Mouse (Mus musculus) forebrain, embryonic 11.5 days (tissue): ENCODE measurements around the gene Ube2n. TPM values are rescaled to one million over a fixed set of nuclear protein-coding genes. Genes with fewer than 3 reads are reported as not detected.

Source experiments
- ATAC-seq: fragments of 200-750 bp; cut with Nextera tagmentation; replicated peaks from 2 replicates; pipeline ENCODE4 v1.8.0; 2017; ENCODE audit warnings: moderate TSS enrichment; ENCODE audit not compliant: low FRiP score
- DNase-seq: peaks from one replicate; pipeline ENCODE4 v3.0.0-alpha.2; 2017; ENCODE audit warnings: low spot score
- H3K27ac ChIP-seq: fragments of 300-500 bp; sonication (generic); 2 replicates; pipeline ENCODE4 v1.5.1; 2014; ENCODE audit warnings: low read depth, low read length
- H3K27me3 ChIP-seq: fragments of 300-500 bp; sonication (generic); 2 replicates; pipeline ENCODE4 v1.6.1; 2014; ENCODE audit warnings: mild to moderate bottlenecking, low read length, mixed read lengths; ENCODE audit not compliant: control insufficient read depth, insufficient read depth
- H3K36me3 ChIP-seq: fragments of 300-500 bp; sonication (generic); 2 replicates; pipeline ENCODE4 v1.6.1; 2014; ENCODE audit warnings: mild to moderate bottlenecking, low read length, moderate library complexity, mixed read lengths; ENCODE audit not compliant: control insufficient read depth, insufficient read depth
- H3K4me1 ChIP-seq: fragments of 300-500 bp; sonication (generic); replicated peaks from 2 replicates; pipeline ENCODE4 v1.6.1; 2014; ENCODE audit warnings: low read length, mixed read lengths; ENCODE audit not compliant: control insufficient read depth, insufficient read depth
- H3K4me2 ChIP-seq: fragments of 300-500 bp; sonication (generic); 2 replicates; pipeline ENCODE4 v1.6.1; 2014; ENCODE audit warnings: low read depth, mild to moderate bottlenecking, low read length, moderate library complexity, mixed read lengths; ENCODE audit not compliant: severe bottlenecking
- H3K4me3 ChIP-seq: fragments of 300-500 bp; sonication (generic); 2 replicates; pipeline ENCODE4 v1.5.1; 2014; ENCODE audit warnings: low read depth, low read length
- H3K9ac ChIP-seq: fragments of 300-500 bp; sonication (generic); 2 replicates; pipeline ENCODE4 v1.6.1; 2014; ENCODE audit warnings: low read length
- H3K9me3 ChIP-seq: fragments of 300-500 bp; sonication (generic); 2 replicates; pipeline ENCODE4 v1.6.1; 2016; ENCODE audit warnings: low read length, mixed read lengths; ENCODE audit not compliant: control insufficient read depth
- WGBS: fragments of 180-500 bp; shearing (Covaris S2); extraction: QIAGEN DNeasy Blood & Tissue Kit; methylation state at CpG from one replicate; pipeline ENCODE4 v1.1.7; 2014; 5-methylcytosine and 5-hydroxymethylcytosine counted together
- polyA plus RNA-seq: library from polyadenylated mRNA; unstranded; fragments of >200 nt; fragmentation: Nextera tagmentation; extraction: Ambion mirVana; gene quantifications from 2 replicates; pipeline ENCODE4 v1.2.1, GENCODE M21; 2014

The Ube2n gene
- polyA plus RNA-seq, 1 experiment from 2014 or later, result 499 TPM

DNA sequence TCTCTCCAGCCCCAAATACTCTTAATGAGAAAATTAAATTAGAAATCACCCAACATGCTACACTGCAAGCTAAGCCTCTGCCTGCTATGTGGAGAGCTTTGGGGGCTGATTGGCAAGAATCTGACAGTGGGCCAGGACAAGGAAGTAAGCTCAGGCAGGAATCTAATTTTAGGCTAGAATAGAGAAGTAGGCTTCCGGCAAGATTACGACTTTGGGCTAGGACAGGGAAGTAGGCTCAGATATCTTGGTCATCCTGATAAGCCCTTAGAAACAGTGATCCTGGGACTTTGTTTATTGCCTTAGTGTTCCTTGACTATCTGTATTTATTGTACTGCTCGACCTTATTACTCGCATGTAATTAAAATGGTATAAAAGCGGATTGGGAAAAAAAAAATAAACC is 20.7 kb upstream of the Ube2n start:
- no peak for ATAC-seq
- no peak overlapping the region for H3K4me2 ChIP-seq
- WGBS, result 97% methylated on average over 5 of the region's 5 CpGs

GRCm38 (mm10) chr10:95501033-95501432 is 13.9 kb upstream of the Ube2n start:
- Histone ChIP-seq H3K9ac (peak overlapping the region; percentile 81), H3K9me3 (no peaks in the 10 kb centered on the region), H3K4me3 (peak overlapping the region; percentile 81), H3K36me3 (no peaks in the 10 kb centered on the region), H3K27me3 (no peaks in the 10 kb centered on the region), H3K4me1 (peaks cover 6% of the 10 kb centered on the region), H3K4me2 (peak overlapping the region; percentile 61), H3K27ac (peak overlapping the region; percentile 66)
- 2% methylated on average over 7 of the region's 7 CpGs for WGBS
- 0 out of 2 replicates have a peak, but pooled peaks have one; percentile 61 for ATAC-seq
- DNase-seq, result no peak

More for the DNA sequence above, 20.7 kb upstream of the Ube2n start:
- DNase-seq, result no peak
- Histone ChIP-seq H3K27ac (no peak overlapping the region), H3K36me3 (peaks cover 21% of the 10 kb centered on the region), H3K9me3 (no peaks in the 10 kb centered on the region; the same call in 1 of the 2 replicates), H3K9ac (no peak overlapping the region), H3K4me3 (no peak overlapping the region), H3K4me1 (no peaks in the 10 kb centered on the region), H3K27me3 (no peaks in the 10 kb centered on the region)

- H3K27me3 ChIP-seq, result no peaks in the 10 kb centered on the region
- H3K27ac ChIP-seq, result peak within 1 kb of the TSS; percentile 66
- ATAC-seq, result peak; percentile 97
- H3K36me3 ChIP-seq, result no peaks in the 10 kb centered on the region
- H3K4me1 ChIP-seq, result peaks cover 6% of the 10 kb centered on the region
- no peaks in the 10 kb centered on the region for H3K9me3 ChIP-seq
- DNase-seq, result peak; percentile 91
- peak within 1 kb of the TSS; percentile 81 for H3K4me3 ChIP-seq
- peak within 1 kb of the TSS; percentile 81 for H3K9ac ChIP-seq
- under 1% methylated on average over 35 of the region's 35 CpGs for WGBS
- peak within 1 kb of the TSS; percentile 61 for H3K4me2 ChIP-seq
These were observed 13.4 kb upstream of the Ube2n start, which contains the start of gene Mrpl42 for GRCm38 (mm10) chr10:95501463-95502081. Gene Mrpl42 (minus strand): TSS chr10:95501940.

DNA sequence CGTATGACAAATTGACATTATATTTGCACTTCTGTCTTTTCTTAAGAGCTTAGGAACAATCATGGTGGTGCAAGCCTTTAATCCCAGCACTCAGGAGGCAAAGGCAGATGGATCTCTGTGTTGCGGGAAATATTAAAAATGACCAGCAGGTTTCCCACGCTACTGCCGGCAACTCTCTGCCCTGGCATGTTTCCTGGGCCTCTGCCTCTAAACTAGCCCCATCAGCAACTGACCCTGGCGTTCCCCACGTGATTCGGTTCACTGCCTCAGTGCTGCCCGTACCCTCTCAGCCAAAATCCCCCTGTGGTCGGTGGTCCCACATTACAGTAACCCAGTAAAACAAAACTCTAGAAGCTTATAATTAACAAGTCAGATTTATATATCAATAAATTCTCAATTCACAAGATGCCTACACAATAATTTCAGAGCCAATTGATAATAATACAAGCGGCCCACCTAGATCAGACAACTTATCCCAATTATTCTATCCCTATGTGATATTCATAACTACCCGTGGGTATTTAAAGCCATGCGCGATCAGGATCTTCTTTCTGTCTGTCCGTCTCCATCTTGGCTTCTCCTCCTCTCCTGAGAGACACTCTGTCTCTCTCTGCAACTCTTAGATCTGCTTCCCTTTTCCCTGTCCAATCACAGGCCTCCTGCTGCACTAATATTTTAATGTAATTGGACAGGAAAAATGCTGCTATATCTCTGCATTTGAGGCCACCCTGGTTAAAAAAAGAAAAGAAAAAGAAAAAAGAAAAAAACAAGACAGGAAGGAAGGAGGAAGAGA is 11.3 kb upstream of the Ube2n start:
- H3K36me3 ChIP-seq, result no peaks in the 10 kb centered on the region
- DNase-seq, result no peak
- no peaks in the 10 kb centered on the region for H3K9me3 ChIP-seq
- peaks cover 6% of the 10 kb centered on the region for H3K4me1 ChIP-seq
- no peaks in the 10 kb centered on the region for H3K27me3 ChIP-seq
- H3K4me3 ChIP-seq, result no peak overlapping the region
- H3K9ac ChIP-seq, result no peak overlapping the region
- H3K27ac ChIP-seq, result no peak overlapping the region
- ATAC-seq, result no peak
- H3K4me2 ChIP-seq, result no peak overlapping the region
- WGBS, result 88% methylated on average over 14 of the region's 14 CpGs

DNA sequence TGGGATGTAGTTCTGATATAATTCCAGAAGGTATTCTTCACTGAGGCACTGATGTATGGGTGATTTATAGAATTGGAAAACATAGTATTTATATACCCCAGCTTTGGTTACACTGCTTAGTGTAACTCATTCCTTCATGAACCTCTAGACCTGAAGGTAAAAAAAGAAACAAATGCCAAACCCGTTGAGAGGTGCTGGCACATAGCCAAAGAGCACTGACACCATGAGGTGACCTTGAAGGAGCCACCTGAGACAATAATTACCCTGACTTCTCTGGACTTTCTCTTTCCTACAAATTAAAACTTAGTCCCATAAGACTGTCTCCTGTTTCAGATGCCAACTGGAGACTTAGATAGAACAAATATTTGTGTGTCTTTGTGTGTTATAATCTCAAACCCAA is 10.6 kb upstream of the Ube2n start:
- no peaks in the 10 kb centered on the region for H3K27me3 ChIP-seq
- ATAC-seq (no peak), DNase-seq (no peak)
- H3K4me2 ChIP-seq, result no peak overlapping the region
- H3K4me1 ChIP-seq, result peaks cover 6% of the 10 kb centered on the region
- no peak overlapping the region for H3K9ac ChIP-seq
- WGBS, result 68% methylated on average over 1 of the region's 1 CpGs
- H3K27ac ChIP-seq, result no peak overlapping the region
- no peaks in the 10 kb centered on the region for H3K36me3 ChIP-seq
- no peak overlapping the region for H3K4me3 ChIP-seq
- no peaks in the 10 kb centered on the region for H3K9me3 ChIP-seq

GRCm38 (mm10) chr10:95508126-95508525 is 6.8 kb upstream of the Ube2n start:
- Histone ChIP-seq H3K4me3 (no peak overlapping the region), H3K4me2 (no peak overlapping the region), H3K36me3 (no peaks in the 10 kb centered on the region), H3K9me3 (peaks cover 2% of the 10 kb centered on the region; the same call in 1 of the 2 replicates), H3K9ac (no peak overlapping the region), H3K27me3 (no peaks in the 10 kb centered on the region), H3K27ac (no peak overlapping the region), H3K4me1 (no peaks in the 10 kb centered on the region)
- ATAC-seq (no peak), DNase-seq (no peak)
- 85% methylated on average over 8 of the region's 8 CpGs for WGBS

GRCm38 (mm10) chr10:95508793-95509192 is 6.2 kb upstream of the Ube2n start:
- no peaks in the 10 kb centered on the region for H3K27me3 ChIP-seq
- H3K9me3 ChIP-seq, result peaks cover 2% of the 10 kb centered on the region; the same call in 1 of the 2 replicates
- no peak overlapping the region for H3K9ac ChIP-seq
- H3K4me2 ChIP-seq, result no peak overlapping the region
- ATAC-seq (no peak), DNase-seq (no peak)
- H3K27ac ChIP-seq, result no peak overlapping the region
- no peaks in the 10 kb centered on the region for H3K4me1 ChIP-seq
- H3K36me3 ChIP-seq, result no peaks in the 10 kb centered on the region
- no peak overlapping the region for H3K4me3 ChIP-seq
- WGBS, result 79% methylated on average over 6 of the region's 6 CpGs

DNA sequence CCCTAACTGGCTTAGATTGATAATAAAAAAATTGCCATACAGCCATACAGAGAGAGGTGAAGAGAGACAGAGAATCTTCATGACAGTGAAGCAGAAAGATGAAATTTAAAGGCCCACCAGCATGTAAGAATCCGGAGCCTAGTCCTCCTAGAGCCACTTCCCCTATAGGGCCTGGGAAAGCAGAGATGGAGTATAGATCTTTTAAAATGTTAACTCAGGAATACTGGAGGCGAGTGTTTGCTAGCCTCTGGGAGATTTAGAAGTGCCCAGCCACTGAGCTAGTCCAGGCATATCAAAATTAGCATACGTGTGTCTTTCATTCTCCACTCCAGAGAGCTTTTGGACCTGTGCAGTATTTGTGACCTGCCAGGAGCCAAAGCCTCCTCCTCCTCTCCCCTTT is 5.7 kb upstream of the Ube2n start:
- Histone ChIP-seq H3K4me2 (no peak overlapping the region), H3K9ac (no peak overlapping the region), H3K4me3 (no peak overlapping the region), H3K4me1 (peaks cover 2% of the 10 kb centered on the region; the same call in 1 of the 2 replicates), H3K36me3 (no peaks in the 10 kb centered on the region), H3K27me3 (no peaks in the 10 kb centered on the region), H3K27ac (no peak overlapping the region), H3K9me3 (peaks cover 2% of the 10 kb centered on the region; the same call in 1 of the 2 replicates)
- DNase-seq, result no peak
- 76% methylated on average over 3 of the region's 3 CpGs for WGBS
- ATAC-seq, result no peak
